Mouse (Mus musculus) left cerebral cortex, adult 11 months (tissue): ENCODE data around the gene Tex28.
"Not testable (repeated sequence)": the region's sequence is repeated elsewhere in the genome, so short reads cannot be mapped to it uniquely, and the experiment has no call there.

Experiments used
- DNase-seq: peaks from one replicate; pipeline ENCODE4 v3.0.0; 2022; ENCODE audit warnings: low spot score

Tex28 gene

DNA sequence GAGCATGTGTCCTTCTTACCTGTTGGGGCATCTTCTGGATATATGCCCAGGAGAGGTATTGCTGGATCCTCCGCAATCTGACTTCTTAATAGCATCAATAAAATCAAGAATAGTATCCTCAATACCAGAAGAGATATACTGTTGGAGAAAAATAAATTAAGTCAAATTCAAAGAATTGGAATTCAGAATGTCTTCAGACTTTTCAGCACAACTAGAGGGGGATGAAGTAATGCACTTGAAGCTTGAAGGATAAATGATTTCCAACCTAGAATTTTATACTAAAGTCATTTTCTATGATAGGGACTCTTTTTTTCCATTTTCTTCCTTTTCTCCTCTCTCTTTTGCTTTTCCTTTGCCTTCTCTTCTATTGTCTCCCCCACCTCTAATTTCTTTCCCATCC is at the start of gene Tex28:
Tex28 (minus strand) TSS at position 101 of the 400 bp plus-strand sequence.
- DNase-seq = no peak

DNA sequence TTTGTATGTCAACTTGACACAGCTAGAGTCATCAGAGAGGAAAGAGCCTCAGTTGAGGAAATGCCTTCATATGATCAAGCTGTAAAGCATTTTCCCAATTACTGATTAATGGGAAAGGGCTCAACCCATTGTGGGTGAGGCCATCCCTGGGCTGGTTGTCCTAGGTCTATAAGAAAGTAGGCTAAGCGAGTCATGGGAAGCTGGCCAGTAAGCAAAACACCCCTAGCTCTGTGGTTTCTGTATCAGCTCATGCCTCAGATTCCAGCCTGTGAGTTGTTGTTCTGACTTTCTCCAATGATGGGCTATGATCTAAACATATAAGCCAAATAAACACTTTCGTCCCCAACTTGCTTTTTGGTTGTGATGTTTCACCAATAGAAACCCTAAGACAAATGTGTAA is 35.9 kb upstream of the Tex28 start:
- DNase-seq = no peak

DNA sequence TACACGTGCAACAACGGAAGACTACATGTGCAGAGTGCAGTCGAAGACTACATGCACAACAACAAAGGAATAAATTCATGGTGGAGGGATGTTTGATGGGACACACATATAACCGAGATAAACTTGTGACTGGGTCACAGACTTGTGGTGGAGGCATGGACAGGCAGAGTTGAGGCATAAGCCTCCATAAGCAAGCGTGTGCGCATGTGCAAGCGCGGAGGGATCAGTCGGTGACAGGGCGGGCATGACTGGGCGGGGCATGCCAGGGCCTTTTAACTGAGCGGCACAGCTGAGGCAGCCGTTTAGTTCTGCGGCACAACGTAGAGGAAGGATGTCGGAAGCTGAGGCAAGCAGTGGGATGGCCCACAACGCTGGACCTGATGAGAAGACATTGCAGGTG is 9.3 kb upstream of the Tex28 start, which contains the start of gene Tktl1:
Tktl1 (plus strand) TSS at position 301 of the 400 bp plus-strand sequence.
- no peak for DNase-seq

DNA sequence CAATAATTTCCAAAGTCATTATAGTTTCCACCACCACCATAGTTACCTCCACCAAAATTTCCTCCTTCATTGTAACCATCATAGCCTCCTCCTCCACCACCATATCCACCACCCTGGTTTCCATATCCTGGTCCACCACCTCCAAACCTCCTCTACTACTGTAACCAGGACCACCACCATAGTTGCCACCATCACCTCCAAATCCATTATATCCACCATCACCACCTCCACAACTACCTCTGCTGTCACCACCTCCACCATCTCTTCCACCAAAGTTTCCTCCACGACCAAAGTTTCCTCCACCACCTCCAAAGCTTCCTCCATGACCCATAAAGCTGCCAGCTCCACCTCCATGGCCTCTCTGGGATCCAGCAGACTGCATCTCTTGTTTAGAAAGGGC is 32.4 kb downstream of the Tex28 start, which contains the start of gene Mecp2:
Mecp2 (minus strand) TSS at position 101 of the 400 bp plus-strand sequence.
- not testable (repeated sequence) for DNase-seq

DNA sequence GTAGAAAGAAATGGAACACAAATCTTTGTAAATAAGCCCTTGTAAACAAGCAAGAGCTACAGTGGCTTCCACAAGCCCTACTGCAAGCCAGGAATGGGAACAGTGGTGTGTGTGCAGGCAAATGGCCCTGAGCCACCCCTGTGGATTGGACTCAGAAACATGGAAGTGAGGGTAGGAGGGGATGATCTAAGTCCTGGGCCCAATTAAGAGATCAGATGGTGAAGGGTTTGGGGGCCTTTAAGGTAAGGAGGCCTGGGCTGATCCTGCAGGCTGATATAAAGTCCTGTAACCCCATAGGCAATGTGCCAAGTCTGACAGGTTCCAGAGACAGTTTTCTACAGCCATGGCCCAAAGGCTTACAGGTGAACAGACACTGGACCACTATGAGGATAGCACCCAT is 40.5 kb downstream of the Tex28 start, which contains the start of gene Opn1mw:
Opn1mw (plus strand) TSS at position 301 of the 400 bp plus-strand sequence.
- no peak for DNase-seq

DNA sequence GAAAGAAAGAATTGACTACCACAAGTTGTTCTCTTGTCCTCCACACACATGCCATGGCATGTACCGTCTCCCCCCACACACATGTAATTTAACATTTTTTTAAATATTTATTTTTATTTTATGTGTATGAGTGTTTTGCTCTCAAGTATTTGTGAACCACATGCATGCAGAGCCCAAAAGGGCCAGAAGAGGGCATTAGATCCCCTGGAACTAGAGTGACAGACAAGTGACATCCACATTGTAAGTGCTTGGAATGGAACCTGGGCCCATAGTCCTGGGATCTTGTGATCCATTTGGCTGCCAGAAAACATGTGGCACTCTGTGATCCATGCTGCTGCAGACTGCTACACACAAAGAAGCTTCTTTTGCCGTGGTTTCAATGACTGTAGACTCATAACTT is 42.7 kb downstream of the Tex28 start:
- DNase-seq = no peak

DNA sequence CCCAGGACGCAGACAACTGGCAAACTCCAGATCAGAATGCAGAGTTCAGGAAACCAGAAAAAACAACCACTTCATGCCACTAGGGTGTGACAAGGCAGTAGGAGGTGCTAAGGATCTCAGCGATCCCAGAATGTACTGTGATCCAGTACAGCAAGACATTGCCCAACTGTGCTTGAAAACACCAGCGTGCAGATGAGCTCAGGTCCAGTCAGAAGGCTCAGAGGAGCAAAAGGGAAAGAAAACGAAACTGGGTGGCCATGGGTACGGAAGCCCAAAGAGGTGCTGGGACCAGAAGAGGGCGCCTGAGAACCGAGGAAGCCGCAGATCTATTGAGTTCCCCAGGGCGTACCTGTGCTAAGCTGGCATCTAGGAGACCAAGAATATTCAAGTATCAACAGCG is 52.1 kb downstream of the Tex28 start:
- peak; percentile 21 for DNase-seq

DNA sequence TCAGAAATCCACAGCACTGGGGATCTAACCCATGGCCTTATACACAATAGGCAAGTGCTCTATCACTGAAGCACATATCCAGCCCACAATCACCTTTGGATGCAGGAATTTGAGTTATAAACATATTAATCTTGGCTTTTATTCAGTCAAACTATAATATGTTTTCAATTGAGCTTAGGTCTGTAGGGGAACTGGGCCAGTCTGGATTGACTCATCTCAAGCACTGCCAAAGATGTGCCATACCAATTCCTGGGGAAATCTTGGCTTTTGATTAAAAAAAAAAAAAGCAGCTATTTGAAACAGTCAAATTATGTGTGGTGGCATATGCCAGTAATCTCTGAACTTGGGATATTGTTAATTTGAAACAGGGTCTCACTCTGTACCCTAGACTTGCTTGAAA is 53.6 kb downstream of the Tex28 start:
- no peak for DNase-seq

DNA sequence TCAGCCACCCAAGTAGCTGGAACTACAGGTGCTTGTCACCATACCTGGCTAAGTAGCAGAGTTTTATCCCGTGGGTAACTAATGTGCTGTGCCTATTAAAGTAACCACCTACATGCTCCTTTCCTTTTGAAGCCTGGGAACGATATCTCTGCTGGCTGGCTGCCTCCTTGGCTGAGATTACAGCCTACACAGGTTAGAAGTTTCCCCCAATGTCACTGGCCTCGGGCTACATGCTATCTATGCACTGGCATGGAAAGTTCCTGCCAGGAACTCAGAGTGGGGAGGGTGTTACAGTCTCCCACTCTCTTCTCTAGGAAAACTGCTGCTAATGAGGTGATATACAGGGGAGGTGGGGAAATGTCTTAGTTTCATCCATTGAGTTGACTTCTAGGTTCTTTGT is 58.9 kb downstream of the Tex28 start:
- peak; percentile 4 for DNase-seq

DNA sequence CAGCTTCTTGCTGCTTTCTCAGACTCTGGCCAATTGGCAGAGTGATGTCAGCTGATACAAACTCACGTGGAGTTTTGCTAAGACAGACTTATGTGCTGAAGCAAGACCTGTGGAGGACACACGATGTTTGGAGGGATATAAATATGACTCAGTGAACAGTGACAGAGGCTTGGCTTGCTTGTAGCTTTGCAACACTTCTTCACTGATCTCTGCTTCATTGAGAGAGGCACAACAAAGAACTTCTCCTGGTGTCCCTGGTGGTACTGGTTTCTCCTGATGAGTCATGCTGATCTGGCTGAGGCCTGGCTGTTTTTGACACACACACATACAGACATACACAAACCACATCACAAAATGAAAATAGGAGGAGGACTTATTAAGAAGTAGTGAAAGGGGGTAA is 61.7 kb downstream of the Tex28 start:
- DNase-seq = no peak

DNA sequence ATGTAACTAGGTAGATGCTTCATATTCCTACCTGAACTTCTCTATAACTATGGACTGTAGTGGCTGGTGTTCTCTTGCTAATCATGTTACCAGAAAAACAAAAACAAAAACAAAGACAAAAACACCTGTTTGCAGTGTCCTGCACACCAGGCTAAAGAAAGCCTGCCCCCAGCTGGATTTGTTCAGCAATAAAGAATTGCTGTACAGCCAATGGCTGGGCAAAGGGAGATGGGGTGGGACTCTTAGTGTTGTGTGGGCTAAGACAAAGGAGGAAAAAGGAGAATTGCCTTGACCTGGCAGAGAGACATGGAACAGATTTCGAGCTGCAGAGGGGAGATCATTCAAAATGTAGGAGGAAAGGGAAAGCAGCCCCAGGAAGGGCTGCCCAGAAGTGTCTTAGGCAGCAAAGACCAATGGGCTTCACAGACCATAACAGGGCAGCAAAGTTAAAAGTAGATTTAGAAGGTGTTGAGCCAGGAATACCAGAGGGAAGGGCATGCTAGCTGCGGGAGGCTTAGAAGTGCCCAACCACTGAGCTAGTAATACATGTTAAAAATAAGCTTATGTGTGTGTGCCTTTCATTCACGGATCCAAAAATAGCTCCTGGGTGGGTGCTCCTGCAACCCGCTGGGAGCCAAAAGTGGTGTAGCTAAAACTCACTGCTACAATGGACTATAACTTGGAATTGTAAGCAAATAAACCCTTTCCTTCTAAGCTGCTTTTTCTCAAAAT is 64.0 kb downstream of the Tex28 start:
- no peak for DNase-seq
